Mouse (Mus musculus): ENCODE data around the gene Dlst.

DNA sequence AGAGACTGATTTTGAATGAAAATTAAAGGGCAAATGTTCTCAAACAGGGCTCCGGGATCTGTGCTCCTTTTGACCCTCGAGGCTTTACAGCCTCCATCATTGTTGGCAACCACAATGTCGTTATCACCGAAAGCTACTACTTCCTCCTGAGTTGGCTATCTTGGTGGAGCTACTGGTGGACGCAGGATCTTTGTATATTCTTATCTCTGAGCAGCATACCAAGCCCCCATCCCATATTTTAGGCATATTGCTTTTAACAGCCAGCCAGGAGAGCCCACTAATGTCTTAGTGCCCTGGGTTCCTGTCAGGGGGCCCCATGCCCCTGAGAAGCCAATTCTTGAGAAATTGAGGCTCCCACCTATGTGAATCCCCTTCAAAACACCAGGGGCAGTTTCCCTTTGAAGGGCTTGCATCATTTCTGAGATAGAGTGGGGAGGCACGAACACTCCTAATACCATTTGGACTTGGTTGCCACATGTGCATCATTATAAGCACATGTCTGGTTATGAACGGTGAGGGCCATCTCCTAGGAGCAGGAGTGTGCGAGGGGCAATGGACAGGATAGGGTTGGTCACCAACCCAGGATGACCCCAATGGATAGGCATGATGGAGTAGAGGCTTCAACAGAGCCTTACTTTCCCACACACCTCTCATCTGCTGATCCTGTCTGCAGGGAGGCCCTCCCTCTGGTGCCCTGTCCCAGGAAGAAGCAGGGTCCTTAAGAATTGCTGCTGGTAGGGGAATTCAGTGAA lies 23.6 kb downstream of the Dlst start:
- TF ChIP-seq CTCF (IDR thresholded peaks at IDR 0.05; ENCODE audit: low read depth) (no peak), EP300 (optimal IDR thresholded peaks at IDR 0.05) (no peak)
